In the genomic region with DNA sequence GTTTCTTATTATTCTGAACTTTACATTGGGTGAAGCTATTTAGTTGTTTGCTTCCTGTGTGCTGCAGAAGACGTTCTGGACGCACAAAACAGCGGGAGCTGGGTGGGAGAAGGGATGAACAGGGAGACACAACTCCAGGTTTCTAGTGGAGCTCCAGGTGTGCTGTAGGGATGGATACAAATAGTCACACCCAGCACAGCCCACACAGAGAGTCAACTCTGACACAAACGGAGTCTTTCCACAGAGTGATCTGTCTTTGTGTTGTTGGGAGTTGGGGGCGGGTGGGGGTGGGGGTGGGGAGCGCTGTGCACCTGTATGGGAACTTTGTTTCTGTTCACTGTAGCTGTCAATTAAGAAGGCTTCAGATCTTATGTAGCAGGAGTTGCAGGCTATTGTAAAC, we compare ENCODE assay signal across 18 mouse cellular contexts. TPM values are rescaled to one million over a fixed set of nuclear protein-coding genes. Genes with fewer than 3 reads are reported as not detected.
"Had no signal": no experiment of that assay in that cellular context is flagged by ENCODE, and none has a peak within 500 bp of the region (broad histone marks: within the 10 kb centered on the region; RNA-seq: fewer than 3 reads in every experiment).

No protein-coding gene starts in this region.

- H3K4me1 ChIP-seq: liver, embryonic 12.5 days; liver, embryonic 15.5 days; lung, embryonic 15.5 days had no signal

- DNase-seq: layer of hippocampus, adult 9-11 months; liver; lung, adult 18-20 months; lung, postnatal 36 days had no signal

- H3K4me3 ChIP-seq: layer of hippocampus, adult 2 months; limb, embryonic 13.5 days; liver, embryonic 12.5 days; liver, embryonic 15.5 days; lung, embryonic 15.5 days; midbrain, embryonic 10.5 days; midbrain, embryonic 13.5 days; stomach, embryonic 15.5 days had no signal

- H3K27ac ChIP-seq: kidney, postnatal 0 days; layer of hippocampus, adult 2 months; limb, embryonic 10.5 days; limb, embryonic 13.5 days; liver, embryonic 12.5 days; liver, embryonic 15.5 days; lung, embryonic 15.5 days; midbrain, embryonic 10.5 days; midbrain, embryonic 13.5 days; stomach, embryonic 15.5 days had no signal

- ATAC-seq: intestine, postnatal 0 days; liver, embryonic 12.5 days; midbrain, embryonic 13.5 days had no signal

- H3K27me3 ChIP-seq: stomach, embryonic 15.5 days had no signal

- H3K4me2 ChIP-seq: limb, embryonic 13.5 days; liver, embryonic 12.5 days; liver, embryonic 15.5 days; lung, embryonic 15.5 days; midbrain, embryonic 13.5 days; stomach, embryonic 15.5 days had no signal

- H3K9ac ChIP-seq: limb, embryonic 13.5 days; liver, embryonic 12.5 days; liver, embryonic 15.5 days; lung, embryonic 15.5 days; stomach, embryonic 15.5 days had no signal

- H3K9me3 ChIP-seq: limb, embryonic 10.5 days; limb, embryonic 13.5 days; liver, embryonic 15.5 days; lung, embryonic 15.5 days; midbrain, embryonic 10.5 days; midbrain, embryonic 13.5 days; stomach, embryonic 15.5 days had no signal

- H3K36me3 ChIP-seq: limb, embryonic 10.5 days; limb, embryonic 13.5 days; liver, embryonic 12.5 days; liver, embryonic 15.5 days; lung, embryonic 15.5 days; midbrain, embryonic 10.5 days; midbrain, embryonic 13.5 days; stomach, embryonic 15.5 days had no signal

RNA-seq across cellular contexts. Expression of a gene that starts 51.9 kb away (rescaled TPM):
- total RNA-seq: layer of hippocampus, adult 2 months; left cerebral cortex, adult 18-20 months; left cerebral cortex, postnatal 25 days had no signal
- polyA plus RNA-seq: intestine, postnatal 0 days; limb, embryonic 13.5 days; liver, embryonic 12.5 days; liver, embryonic 15.5 days; lung, embryonic 15.5 days; midbrain, embryonic 10.5 days; midbrain, embryonic 13.5 days; neural tube, embryonic 11.5 days; stomach, embryonic 15.5 days had no signal
